Mouse (Mus musculus) kidney, adult 2 months (tissue): ENCODE results near the gene Esrra. TPM values are rescaled to one million over a fixed set of nuclear protein-coding genes. Genes with fewer than 3 reads are reported as not detected.

Source experiments
- DNase-seq: peaks from one replicate; pipeline ENCODE4 v3.0.0; 2021
- H3K27ac ChIP-seq: fragments of 200-500 bp; 2 replicates; pipeline ENCODE4 v1.5.1; 2012; ENCODE audit warnings: low read depth, low read length, control low read depth, inconsistent platforms; ENCODE audit not compliant: insufficient read depth
- H3K27me3 ChIP-seq: fragments of 200-500 bp; replicated peaks from 2 replicates; pipeline ENCODE4 v1.6.1; 2012; ENCODE audit warnings: mild to moderate bottlenecking, moderate library complexity, low read length, inconsistent platforms; ENCODE audit not compliant: control insufficient read depth, insufficient read depth
- H3K36me3 ChIP-seq: fragments of 200-500 bp; 2 replicates; pipeline ENCODE4 v1.6.1; 2012; ENCODE audit warnings: mild to moderate bottlenecking, moderate library complexity, low read length, inconsistent platforms; ENCODE audit not compliant: control insufficient read depth, insufficient read depth
- H3K4me1 ChIP-seq: fragments of 200-500 bp; 2 replicates; pipeline ENCODE4 v1.6.1; 2011; ENCODE audit warnings: low read length; ENCODE audit not compliant: control insufficient read depth, insufficient read depth
- H3K4me3 ChIP-seq: fragments of 200-500 bp; 2 replicates; pipeline ENCODE4 v1.5.1; 2011; ENCODE audit warnings: mild to moderate bottlenecking, low read depth, low read length, control low read depth; ENCODE audit not compliant: insufficient read depth
- CTCF ChIP-seq: fragments of 200-500 bp; conservative IDR thresholded peaks from 2 replicates; pipeline ENCODE4 v1.5.1; 2011; ENCODE audit warnings: low read depth, mild to moderate bottlenecking, control low read depth, low read length, moderate library complexity, mixed read lengths; ENCODE audit not compliant: insufficient read depth, insufficient read length
- POLR2A ChIP-seq: fragments of 200-500 bp; IDR thresholded peaks from one replicate; pipeline ENCODE4 v1.6.1; 2011; ENCODE audit warnings: low read depth, low read length, control low read depth
- WGBS: fragments of 180-500 bp; shearing (Covaris S2); methylation state at CpG from one replicate; pipeline ENCODE4 v1.1.7; 2018; 5-methylcytosine and 5-hydroxymethylcytosine counted together
- polyA plus RNA-seq: library from polyadenylated mRNA; depleted of rRNA; stranded (reverse); fragments of >200 nt; gene quantifications from 2 replicates; pipeline ENCODE4 v1.2.3, GENCODE M21; 2012

Gene Esrra
- polyA plus RNA-seq, 1 experiment = 134 TPM

DNA sequence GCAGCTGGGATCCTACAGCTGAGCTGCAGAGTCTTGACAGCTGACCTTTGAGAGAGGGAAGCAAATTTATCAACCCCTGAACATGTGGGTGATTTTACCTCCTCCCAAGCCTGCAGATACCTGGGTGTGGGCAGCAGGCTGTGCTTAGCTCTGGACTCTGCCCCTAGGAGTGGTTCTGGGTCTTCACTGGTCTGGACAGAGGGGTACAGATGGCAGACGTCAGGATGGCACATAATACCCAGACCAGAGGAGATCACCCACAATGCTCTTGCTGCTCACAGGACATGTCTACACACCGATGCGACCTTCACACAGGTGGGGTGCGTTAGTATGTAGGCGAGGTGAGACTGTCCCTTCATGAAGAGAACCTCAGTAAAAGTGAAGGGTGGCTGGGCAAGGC lies 27.9 kb upstream of the Esrra start:
- DNase-seq = no peak
- Histone ChIP-seq H3K27ac (no peak overlapping the region), H3K27me3 (no peaks in the 10 kb centered on the region), H3K36me3 (no peaks in the 10 kb centered on the region), H3K4me1 (peaks cover 14% of the 10 kb centered on the region; the same call in 1 of the 2 replicates), H3K4me3 (no peak overlapping the region)
- no peak for TF ChIP-seq CTCF
- WGBS = 85% methylated on average over 5 of the region's 5 CpGs

DNA sequence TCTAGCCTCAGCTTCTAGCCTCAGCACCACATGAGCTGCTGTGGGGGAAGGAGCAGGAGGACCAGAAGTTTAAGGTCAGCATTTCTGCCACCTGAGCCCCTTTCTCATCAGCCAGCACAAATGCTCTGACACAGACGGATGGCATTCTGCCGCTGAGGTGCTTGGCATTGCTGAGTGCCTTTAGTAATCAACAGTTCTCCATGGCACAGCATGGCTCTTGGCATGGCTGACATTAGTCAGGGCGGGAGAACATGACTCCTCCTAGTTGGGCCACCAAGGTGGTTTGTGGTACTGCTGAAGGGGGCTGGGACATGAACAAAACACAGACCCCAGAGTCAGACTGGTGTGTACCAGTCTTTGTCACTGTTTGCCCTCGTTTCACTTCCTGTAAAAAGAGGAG lies 26.6 kb upstream of the Esrra start:
- Histone ChIP-seq H3K4me1 (peaks cover 14% of the 10 kb centered on the region; the same call in 1 of the 2 replicates), H3K27me3 (no peaks in the 10 kb centered on the region), H3K4me3 (no peak overlapping the region), H3K27ac (no peak overlapping the region), H3K36me3 (no peaks in the 10 kb centered on the region)
- no peak for DNase-seq
- 84% methylated on average over 4 of the region's 4 CpGs for WGBS
- TF ChIP-seq CTCF (no peak), POLR2A (no peak)

DNA sequence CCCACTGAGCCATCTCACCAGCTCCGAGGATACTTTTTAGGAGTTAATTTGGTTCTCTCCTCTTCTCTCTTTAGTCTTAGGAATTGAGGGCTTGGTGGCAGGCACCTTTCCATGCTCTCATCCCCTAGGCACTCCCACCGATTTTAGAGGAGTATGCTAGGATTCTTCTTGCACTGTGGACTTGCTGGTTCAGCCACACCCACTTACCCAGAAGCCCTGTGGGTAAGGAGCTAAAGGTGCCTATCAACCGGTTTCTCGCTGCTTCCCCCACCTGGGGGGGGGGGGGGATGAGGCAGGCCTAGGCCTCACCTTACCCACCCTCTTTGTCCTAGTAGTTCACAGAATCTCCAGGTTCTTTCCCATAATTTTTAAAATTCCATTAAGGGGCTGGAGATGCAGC lies 26.1 kb upstream of the Esrra start:
- Histone ChIP-seq H3K27ac (no peak overlapping the region), H3K36me3 (no peaks in the 10 kb centered on the region), H3K4me3 (no peak overlapping the region), H3K4me1 (peaks cover 11% of the 10 kb centered on the region; the same call in 1 of the 2 replicates), H3K27me3 (no peaks in the 10 kb centered on the region)
- TF ChIP-seq POLR2A = no peak
- TF ChIP-seq CTCF = no peak
- DNase-seq = no peak
- 54% methylated on average over 4 of the region's 4 CpGs for WGBS

DNA sequence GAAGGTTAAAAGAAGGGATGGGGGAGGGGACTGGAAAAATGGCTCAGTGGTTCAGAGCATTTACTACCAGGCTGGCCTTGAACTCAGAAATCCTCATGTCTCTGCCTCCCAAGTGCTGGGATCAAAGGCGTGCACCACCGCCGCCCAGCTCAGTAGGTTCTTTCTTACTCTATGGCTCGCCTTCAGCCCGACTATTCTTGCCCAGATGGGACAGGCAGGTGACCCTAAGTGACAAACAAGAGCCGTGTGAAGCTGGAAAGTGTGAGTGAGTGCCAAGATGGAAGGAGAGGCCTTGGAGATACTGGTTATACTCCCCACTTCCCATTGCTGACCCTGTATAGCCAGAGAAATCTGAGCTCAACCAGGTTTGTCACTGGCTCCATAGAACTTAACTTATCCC lies 22.1 kb upstream of the Esrra start:
- Histone ChIP-seq H3K27me3 (no peaks in the 10 kb centered on the region), H3K4me3 (no peak overlapping the region), H3K4me1 (peaks cover 10% of the 10 kb centered on the region; the same call in 1 of the 2 replicates), H3K27ac (no peak overlapping the region), H3K36me3 (no peaks in the 10 kb centered on the region)
- WGBS = 94% methylated on average over 6 of the region's 6 CpGs
- TF ChIP-seq POLR2A = no peak
- TF ChIP-seq CTCF = no peak
- DNase-seq = no peak

DNA sequence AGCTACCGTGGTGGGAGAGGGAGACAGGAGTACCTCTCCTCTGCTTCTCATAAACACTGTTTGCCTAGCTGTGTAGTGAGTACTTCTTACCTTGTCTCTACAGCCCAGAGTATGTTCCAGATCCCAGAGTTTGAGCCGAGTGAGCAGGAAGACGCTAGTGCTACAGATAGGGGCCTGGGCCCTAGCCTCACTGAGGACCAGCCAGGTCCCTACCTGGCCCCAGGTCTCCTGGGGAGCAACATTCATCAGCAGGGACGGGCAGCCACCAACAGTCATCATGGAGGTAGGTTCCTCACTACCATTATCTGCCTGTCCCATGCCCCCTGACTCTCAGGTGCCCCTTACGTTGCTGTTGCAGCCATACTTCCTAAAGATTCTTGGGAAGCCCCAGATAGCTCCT lies 21.2 kb upstream of the Esrra start:
- DNase-seq = no peak
- H3K36me3 ChIP-seq = no peaks in the 10 kb centered on the region
- H3K4me3 ChIP-seq = peak overlapping the region; percentile 57
- H3K4me1 ChIP-seq = peaks cover 17% of the 10 kb centered on the region; the same call in 1 of the 2 replicates
- 25% methylated on average over 5 of the region's 5 CpGs for WGBS
- TF ChIP-seq POLR2A (no peak), CTCF (no peak)
- no peaks in the 10 kb centered on the region for H3K27me3 ChIP-seq
- peak overlapping the region; percentile 46 for H3K27ac ChIP-seq

DNA sequence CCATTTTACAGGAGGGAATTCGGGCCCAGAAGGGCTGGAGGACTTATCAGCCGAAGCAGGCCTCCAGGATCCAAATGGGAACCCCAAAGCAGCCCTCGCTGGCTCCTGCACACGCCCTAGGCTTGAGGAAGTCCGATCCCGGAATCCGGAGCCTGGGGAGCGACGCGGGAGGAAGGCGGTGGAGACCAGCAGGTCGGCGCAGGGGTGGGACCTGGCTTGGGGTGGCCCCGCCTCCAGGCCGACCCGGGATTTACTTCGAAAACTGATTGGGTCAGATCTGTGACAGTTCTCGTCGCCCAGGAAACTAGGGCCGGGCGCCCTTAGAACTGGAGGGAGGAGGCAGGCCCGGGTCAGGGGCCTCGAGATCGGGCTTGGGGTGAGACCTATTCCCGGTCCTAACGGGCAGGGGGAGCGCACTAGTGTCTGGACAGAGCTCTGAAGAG lies 20.7 kb upstream of the Esrra start, which contains the start of gene Gpr137:
TSS of gene Gpr137 (minus strand) at position 232 of the 443 bp plus-strand sequence.
- WGBS = under 1% methylated on average over 27 of the region's 27 CpGs
- H3K36me3 ChIP-seq = no peaks in the 10 kb centered on the region
- H3K27me3 ChIP-seq = no peaks in the 10 kb centered on the region
- peaks cover 18% of the 10 kb centered on the region; the same call in 1 of the 2 replicates for H3K4me1 ChIP-seq
- H3K27ac ChIP-seq = peak within 1 kb of the TSS; percentile 84
- peak; percentile 99 for DNase-seq
- peak; percentile 50 for TF ChIP-seq POLR2A
- TF ChIP-seq CTCF = no peak
- peak within 1 kb of the TSS; percentile 81 for H3K4me3 ChIP-seq

DNA sequence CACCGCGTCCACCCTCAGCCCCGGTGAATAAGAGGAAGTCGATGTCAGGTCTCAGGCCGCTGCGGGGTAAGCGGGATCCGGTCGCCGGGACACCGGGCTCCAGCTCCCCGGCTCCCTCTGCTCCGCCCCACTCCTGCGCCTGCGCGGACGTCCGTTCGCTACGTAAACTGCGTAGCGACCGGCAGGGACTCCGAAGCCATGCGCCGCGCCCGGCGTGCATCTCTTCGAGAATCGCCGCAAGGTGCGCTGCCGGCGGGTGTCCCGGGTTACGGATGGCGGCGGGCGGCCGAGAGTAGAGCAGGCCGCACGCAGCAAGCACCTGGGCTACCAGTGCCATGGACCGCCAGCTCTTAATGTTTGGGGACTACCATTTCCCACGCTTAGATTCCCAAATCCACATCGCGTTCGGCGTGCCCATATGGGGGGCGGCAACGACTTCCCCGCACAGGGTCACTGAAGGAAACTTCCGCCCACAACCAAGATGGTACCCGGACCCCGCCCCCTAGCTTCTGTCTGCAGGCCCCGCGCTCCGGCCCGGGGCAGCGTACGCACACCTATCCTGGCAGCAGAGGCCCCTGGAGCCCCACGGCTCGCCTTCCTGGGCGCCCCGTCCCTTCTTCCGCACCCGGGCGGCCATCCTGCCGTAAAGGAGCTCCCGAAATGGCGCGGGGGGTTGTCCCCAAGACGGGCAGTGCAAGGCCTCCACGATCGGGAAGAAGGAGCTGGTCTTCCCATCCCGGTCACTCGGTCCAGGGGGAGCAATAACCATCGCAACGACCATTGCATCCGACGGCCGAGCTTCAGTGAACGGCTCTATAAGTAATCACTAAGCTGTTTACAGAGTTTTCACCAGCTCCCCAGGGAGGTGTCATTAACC lies 20.0 kb upstream of the Esrra start, which contains the start of gene Bad:
TSS of gene Bad (plus strand) at position 490 of the 877 bp plus-strand sequence.
- WGBS = under 1% methylated on average over 83 of the region's 83 CpGs
- peak; percentile 22 for TF ChIP-seq POLR2A
- no peak for TF ChIP-seq CTCF

More for the DNA sequence above, 20.0 kb upstream of the Esrra start, which contains the start of gene Bad:
- no peaks in the 10 kb centered on the region for H3K36me3 ChIP-seq
- peak; percentile 95 for DNase-seq
- peak within 1 kb of the TSS; percentile 81 for H3K4me3 ChIP-seq
- peaks cover 18% of the 10 kb centered on the region; the same call in 1 of the 2 replicates for H3K4me1 ChIP-seq
- peak within 1 kb of the TSS; percentile 84 for H3K27ac ChIP-seq
- no peaks in the 10 kb centered on the region for H3K27me3 ChIP-seq
